Mouse (Mus musculus) midbrain, embryonic 11.5 days (tissue): ENCODE measurements around the gene Gm21541. TPM values are rescaled to one million over a fixed set of nuclear protein-coding genes. Genes with fewer than 3 reads are reported as not detected.
"Not testable (repeated sequence)": the region's sequence is repeated elsewhere in the genome, so short reads cannot be mapped to it uniquely, and the experiment has no call there.

Source experiments
- ATAC-seq: fragments of 200-750 bp; cut with Nextera tagmentation; 2 replicates; pipeline ENCODE4 v1.8.0; 2017; ENCODE audit warnings: moderate TSS enrichment, moderate library complexity; ENCODE audit not compliant: low FRiP score
- DNase-seq: peaks from one replicate; pipeline ENCODE4 v3.0.0; 2015; ENCODE audit warnings: low spot score; ENCODE audit errors: missing footprints
- H3K27ac ChIP-seq: fragments of 300-500 bp; sonication (generic); 2 replicates; pipeline ENCODE4 v1.5.1; 2014; ENCODE audit warnings: low read depth, low read length
- H3K27me3 ChIP-seq: fragments of 300-500 bp; sonication (generic); 2 replicates; pipeline ENCODE4 v1.6.1; 2014; ENCODE audit warnings: mild to moderate bottlenecking, low read length, moderate library complexity, mixed read lengths; ENCODE audit not compliant: control insufficient read depth, insufficient read depth
- H3K36me3 ChIP-seq: fragments of 300-500 bp; sonication (generic); 2 replicates; pipeline ENCODE4 v1.6.1; 2014; ENCODE audit warnings: mild to moderate bottlenecking, low read length, moderate library complexity, mixed read lengths; ENCODE audit not compliant: control insufficient read depth, insufficient read depth
- H3K4me1 ChIP-seq: fragments of 300-500 bp; sonication (generic); 2 replicates; pipeline ENCODE4 v1.6.1; 2014; ENCODE audit warnings: low read length; ENCODE audit not compliant: control insufficient read depth, insufficient read depth
- H3K4me2 ChIP-seq: fragments of 300-500 bp; sonication (generic); 2 replicates; pipeline ENCODE4 v1.6.1; 2014; ENCODE audit warnings: mild to moderate bottlenecking, moderate library complexity
- H3K4me3 ChIP-seq: fragments of 300-500 bp; sonication (generic); 2 replicates; pipeline ENCODE4 v1.5.1; 2014; ENCODE audit warnings: low read depth, low read length
- H3K9ac ChIP-seq: fragments of 300-500 bp; sonication (generic); 2 replicates; pipeline ENCODE4 v1.6.1; 2014; ENCODE audit warnings: low read length
- H3K9me3 ChIP-seq: fragments of 300-500 bp; sonication (generic); 2 replicates; pipeline ENCODE4 v1.6.1; 2016; ENCODE audit warnings: low read length; ENCODE audit not compliant: control insufficient read depth
- WGBS: fragments of 180-500 bp; shearing (Covaris S2); extraction: QIAGEN DNeasy Blood & Tissue Kit; methylation state at CpG from one replicate; pipeline ENCODE4 v1.1.7; 2014; 5-methylcytosine and 5-hydroxymethylcytosine counted together
- polyA plus RNA-seq: library from polyadenylated mRNA; unstranded; fragments of >200 nt; fragmentation: Nextera tagmentation; extraction: Ambion mirVana; gene quantifications from 2 replicates; pipeline ENCODE4 v1.2.1, GENCODE M21; 2014

Gm21541 gene
- not detected in 2 replicates for polyA plus RNA-seq

DNA sequence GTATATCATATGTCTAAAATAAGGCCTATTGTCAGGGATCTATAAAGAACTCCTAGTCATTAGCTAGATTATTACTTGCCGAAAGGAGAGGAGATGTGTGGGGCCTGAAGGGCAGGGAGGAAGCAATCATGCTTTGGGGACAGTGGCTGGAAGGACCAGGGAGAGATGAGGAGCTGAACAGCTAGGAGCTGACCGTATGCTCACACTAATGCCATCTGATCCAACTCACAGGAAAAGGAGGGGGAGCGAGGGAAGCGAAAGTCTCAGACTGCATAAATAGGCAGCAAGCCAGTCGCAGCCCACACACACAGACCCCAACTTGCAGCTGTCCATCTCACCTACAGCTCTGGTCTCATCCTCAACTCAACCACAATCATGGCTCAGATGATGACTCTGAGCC lies at the start of gene Gm21541:
Gene Gm21541, plus strand, starts transcription at position 301 of the 400 bp plus-strand sequence.
- not testable (repeated sequence) for H3K27ac ChIP-seq, ATAC-seq, H3K27me3 ChIP-seq, DNase-seq, H3K4me1 ChIP-seq, H3K4me2 ChIP-seq, H3K4me3 ChIP-seq, H3K9ac ChIP-seq, H3K9me3 ChIP-seq, H3K36me3 ChIP-seq
- no CpG with 5 or more reads among the region's 5 CpGs for WGBS

DNA sequence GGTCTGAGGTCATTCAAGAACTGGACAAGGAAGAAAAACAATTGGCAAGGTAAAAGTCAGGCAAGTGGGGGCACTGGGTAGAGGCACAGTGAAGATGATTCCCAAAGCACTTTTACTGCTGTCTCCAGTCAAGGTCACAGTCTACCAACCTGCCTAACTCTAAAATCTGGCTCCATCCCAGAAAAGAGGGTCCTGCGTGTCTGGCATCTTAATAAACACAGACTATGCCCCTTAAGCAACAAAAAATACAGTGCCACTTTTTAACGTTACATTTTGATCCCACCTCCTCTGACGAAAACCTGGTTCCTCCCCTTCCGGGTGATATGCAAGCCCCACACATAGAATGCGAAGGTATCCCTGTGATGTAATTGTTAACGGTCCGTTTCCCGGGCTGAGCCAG lies 37.9 kb downstream of the Gm21541 start, which contains the start of gene Gm20878:
Gene Gm20878, plus strand, starts transcription at position 301 of the 400 bp plus-strand sequence.
- ATAC-seq, result not testable (repeated sequence)
- no CpG with 5 or more reads among the region's 8 CpGs for WGBS

More for the DNA sequence above, 37.9 kb downstream of the Gm21541 start, which contains the start of gene Gm20878:
- H3K27ac ChIP-seq, H3K27me3 ChIP-seq, DNase-seq, H3K4me1 ChIP-seq, H3K9ac ChIP-seq, H3K9me3 ChIP-seq, H3K4me3 ChIP-seq, H3K4me2 ChIP-seq, H3K36me3 ChIP-seq: not testable (repeated sequence)

Other genes starting within 250 kb of the Gm21541 start
- 25.7 and 33.8 TPM in 2 replicates for gene Cntfr, start 206.5 kb upstream of the Gm21541 start, polyA plus RNA-seq
- 55.2 and 57.9 TPM in 2 replicates for gene Il11ra1, start 203.6 kb upstream of the Gm21541 start, polyA plus RNA-seq
- gene Rpp25l, start 190.1 kb upstream of the Gm21541 start, polyA plus RNA-seq, result 69.3 and 85.9 TPM in 2 replicates
- gene Dctn3, start 180.4 kb upstream of the Gm21541 start, polyA plus RNA-seq, result 154 and 155 TPM in 2 replicates
- 0.72 and 1.8 TPM in 2 replicates for gene Arid3c, start 172.5 kb upstream of the Gm21541 start, polyA plus RNA-seq
- gene Galt, start 148.4 kb upstream of the Gm21541 start, polyA plus RNA-seq, result 19.5 and 19.7 TPM in 2 replicates
- 67.5 and 70.8 TPM in 2 replicates for gene Sigmar1, start 147.5 kb upstream of the Gm21541 start, polyA plus RNA-seq
- gene Ccl27a, start 129.4 kb upstream of the Gm21541 start, polyA plus RNA-seq, result 71.1 and 73.5 TPM in 2 replicates
- gene Gm20878, start 38.0 kb downstream of the Gm21541 start, polyA plus RNA-seq, result 2.4 TPM in 2 replicates
- gene Fam205a4, start 62.4 kb downstream of the Gm21541 start, polyA plus RNA-seq, result 0.06 and 0.14 TPM in 2 replicates
- gene Gm21093, start 131.1 kb downstream of the Gm21541 start, polyA plus RNA-seq, result 0.15 and 0.19 TPM in 2 replicates
- not detected in 2 replicates for gene Gm3893, start 187.6 kb downstream of the Gm21541 start, polyA plus RNA-seq
- gene Gm13304, start 211.2 kb downstream of the Gm21541 start, polyA plus RNA-seq, result not detected in 2 replicates
- not detected in 2 replicates for gene Gm13306, start 249.8 kb downstream of the Gm21541 start, polyA plus RNA-seq